Mouse (Mus musculus): Measurements from ENCODE around the gene BC049762.

DNA sequence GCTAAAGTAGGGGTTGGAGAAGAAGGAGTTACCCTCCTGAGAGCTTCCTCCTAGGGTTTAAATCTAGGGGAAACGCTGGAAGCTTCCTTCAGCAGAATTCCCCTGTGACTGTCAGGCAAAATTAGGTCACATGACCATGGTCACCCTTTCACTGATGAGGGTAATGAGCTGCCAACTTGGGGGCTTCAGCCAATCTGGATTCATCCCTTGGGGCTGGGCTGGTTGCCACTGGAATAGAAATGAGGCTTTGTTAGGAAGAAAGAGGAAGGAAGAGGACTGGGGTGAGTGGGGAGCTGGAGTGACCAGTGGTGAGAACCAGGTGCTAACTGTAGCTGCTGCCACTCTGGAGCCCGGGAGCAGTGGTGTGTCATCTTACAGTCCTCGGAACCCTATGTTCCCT is 32.9 kb upstream of the BC049762 start:
- TF ChIP-seq CTCF (IDR thresholded peaks at IDR 0.05; ENCODE audit: extremely low read depth, insufficient read length, insufficient replicate concordance, low read depth, low read length), result no peak
- no peak for TF ChIP-seq POLR2A (IDR thresholded peaks at IDR 0.05; ENCODE audit: low read depth, low read length)

Measured in small intestine, adult 2 months (tissue).